Mouse (Mus musculus): ENCODE measurements around the gene Eva1c. TPM values are rescaled to one million over a fixed set of nuclear protein-coding genes. Genes with fewer than 3 reads are reported as not detected.

Gene Eva1c
- polyA plus RNA-seq, 1 experiment from 2014 or later, result 0.70 TPM

DNA sequence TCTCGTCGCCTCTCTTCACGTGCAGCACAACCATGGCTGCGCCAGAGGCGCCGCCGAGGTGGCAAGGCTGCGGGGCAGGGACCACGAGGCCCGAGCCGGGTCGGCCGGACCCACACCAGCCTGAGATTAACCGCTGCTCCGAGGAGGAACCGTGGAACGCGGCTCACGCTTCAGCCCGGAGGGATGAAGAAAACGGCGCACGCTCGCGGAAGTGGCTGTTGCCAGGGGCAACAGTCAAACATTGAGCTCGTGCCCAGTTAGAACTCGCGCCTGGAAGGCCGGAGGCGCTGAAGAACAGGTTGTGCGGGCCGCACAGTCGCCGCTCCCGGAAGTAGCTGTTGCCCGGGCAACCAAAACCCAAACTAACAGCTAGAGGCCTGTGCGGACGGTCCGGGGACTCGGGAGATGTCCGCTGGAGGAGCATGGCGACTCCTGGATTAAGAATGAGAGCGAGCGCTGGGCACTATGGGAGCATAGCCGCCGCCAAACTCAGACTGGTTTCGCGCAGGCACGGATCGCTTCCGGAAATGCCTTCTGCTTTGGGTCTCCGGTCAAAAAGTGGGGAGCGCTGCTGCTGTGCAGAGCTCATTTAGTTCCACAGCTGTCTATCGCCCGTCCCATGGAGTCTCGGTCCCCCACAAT lies 108.3 kb downstream of the Eva1c start, which contains the start of gene Cfap298:
TSS of gene Cfap298 (minus strand) at position 428 of the 642 bp plus-strand sequence.
- no peaks in the 10 kb centered on the region; the same call in 1 of the 2 replicates for H3K4me1 ChIP-seq (replicated peaks)
- peak; percentile 99 for ATAC-seq
- H3K27me3 ChIP-seq (replicated peaks), result no peaks in the 10 kb centered on the region
- no peaks in the 10 kb centered on the region for H3K9me3 ChIP-seq
- H3K27ac ChIP-seq, result peak within 1 kb of the TSS; percentile 79
- WGBS, result under 1% methylated on average over 56 of the region's 56 CpGs
- H3K36me3 ChIP-seq, result no peaks in the 10 kb centered on the region
- H3K9ac ChIP-seq, result peak within 1 kb of the TSS; percentile 88
- H3K4me3 ChIP-seq (replicated peaks), result peak within 1 kb of the TSS; percentile 93
- peak within 1 kb of the TSS; percentile 85 for H3K4me2 ChIP-seq (replicated peaks)

- WGBS, result 89% methylated on average over 7 of the region's 7 CpGs
Observed at GRCm38 (mm10) chr16:90941246-90941645, 114.7 kb downstream of the Eva1c start.

GRCm38 (mm10) chr16:90946977-90947376 lies 120.5 kb downstream of the Eva1c start:
- peaks cover 3% of the 10 kb centered on the region for H3K36me3 ChIP-seq

More at GRCm38 (mm10) chr16:90941246-90941645, 114.7 kb downstream of the Eva1c start:
- Histone ChIP-seq H3K27me3 (replicated peaks) (no peaks in the 10 kb centered on the region), H3K36me3 (peaks cover 3% of the 10 kb centered on the region), H3K4me1 (replicated peaks) (no peaks in the 10 kb centered on the region), H3K9ac (no peak overlapping the region), H3K27ac (no peak overlapping the region), H3K4me2 (replicated peaks) (no peak overlapping the region), H3K4me3 (replicated peaks) (no peak overlapping the region), H3K9me3 (no peaks in the 10 kb centered on the region)
- no peak for ATAC-seq

GRCm38 (mm10) chr16:90950354-90950963 lies 123.9 kb downstream of the Eva1c start:
- ATAC-seq, result no peak
- WGBS, result 56% methylated on average over 17 of the region's 17 CpGs
- no peaks in the 10 kb centered on the region for H3K4me1 ChIP-seq (replicated peaks)
- no peaks in the 10 kb centered on the region for H3K27me3 ChIP-seq (replicated peaks)
- no peak overlapping the region for H3K4me2 ChIP-seq (replicated peaks)
- 0 out of 2 replicates have a peak, but pooled peaks cover 2% of the 10 kb centered on the region for H3K36me3 ChIP-seq
- H3K9ac ChIP-seq, result no peak overlapping the region
- no peaks in the 10 kb centered on the region for H3K9me3 ChIP-seq
- H3K27ac ChIP-seq, result no peak overlapping the region
- no peak overlapping the region for H3K4me3 ChIP-seq (replicated peaks)

More at GRCm38 (mm10) chr16:90946977-90947376, 120.5 kb downstream of the Eva1c start:
- Histone ChIP-seq H3K4me3 (replicated peaks) (no peak overlapping the region), H3K27me3 (replicated peaks) (no peaks in the 10 kb centered on the region), H3K9me3 (no peaks in the 10 kb centered on the region), H3K4me2 (replicated peaks) (no peak overlapping the region), H3K27ac (no peak overlapping the region), H3K4me1 (replicated peaks) (no peaks in the 10 kb centered on the region), H3K9ac (no peak overlapping the region)
- WGBS, result 85% methylated on average over 8 of the region's 8 CpGs
- ATAC-seq, result no peak

DNA sequence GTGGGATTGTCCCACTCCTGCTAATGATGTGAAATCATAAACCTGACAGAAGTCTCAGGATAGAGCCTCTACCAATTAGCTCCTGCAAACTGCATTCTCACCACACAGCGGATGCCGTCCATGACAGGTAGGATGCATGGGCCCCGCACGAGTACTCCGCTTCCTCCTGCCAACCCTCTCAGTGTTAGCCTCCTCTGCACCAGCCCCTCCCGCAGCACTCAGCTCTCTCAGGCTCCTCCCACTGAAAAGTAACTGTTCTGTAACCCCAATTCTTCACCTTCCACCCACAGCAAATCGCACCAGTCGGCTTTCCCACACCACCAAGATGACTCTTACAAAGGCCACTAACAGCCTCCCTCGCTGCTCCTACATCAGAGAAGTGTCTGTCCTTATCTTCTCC lies 126.6 kb downstream of the Eva1c start:
- H3K4me2 ChIP-seq (replicated peaks), result no peak overlapping the region
- H3K36me3 ChIP-seq, result 0 out of 2 replicates have a peak, but pooled peaks cover 2% of the 10 kb centered on the region
- no peak for ATAC-seq
- H3K9ac ChIP-seq, result no peak overlapping the region
- no peaks in the 10 kb centered on the region for H3K4me1 ChIP-seq (replicated peaks)
- no peaks in the 10 kb centered on the region for H3K27me3 ChIP-seq (replicated peaks)
- H3K9me3 ChIP-seq, result no peaks in the 10 kb centered on the region
- H3K4me3 ChIP-seq (replicated peaks), result no peak overlapping the region
- WGBS, result 87% methylated on average over 9 of the region's 9 CpGs
- no peak overlapping the region for H3K27ac ChIP-seq

- Histone ChIP-seq H3K4me3 (replicated peaks) (no peak overlapping the region), H3K4me2 (replicated peaks) (no peak overlapping the region), H3K4me1 (replicated peaks) (no peaks in the 10 kb centered on the region), H3K27ac (no peak overlapping the region), H3K27me3 (replicated peaks) (no peaks in the 10 kb centered on the region), H3K9me3 (no peaks in the 10 kb centered on the region), H3K9ac (no peak overlapping the region), H3K36me3 (0 out of 2 replicates have a peak, but pooled peaks cover 2% of the 10 kb centered on the region)
- WGBS, result 96% methylated on average over 6 of the region's 6 CpGs
- no peak for ATAC-seq
Observed at GRCm38 (mm10) chr16:90953770-90954169, 127.3 kb downstream of the Eva1c start.

Other genes starting within 250 kb of the Eva1c start
- 60.5 and 65.2 TPM in 2 replicates for gene Mis18a, start 99.3 kb upstream of the Eva1c start, polyA plus RNA-seq (2015; fragmentation: Nextera tagmentation; extraction: Ambion mirVana)
- gene Mrap, start 88.5 kb upstream of the Eva1c start, polyA plus RNA-seq (2015; fragmentation: Nextera tagmentation; extraction: Ambion mirVana), result 0.40 and 3.4 TPM in 2 replicates
- 7.0 and 7.6 TPM in 2 replicates for gene Urb1, start 16.3 kb upstream of the Eva1c start, polyA plus RNA-seq (2015; fragmentation: Nextera tagmentation; extraction: Ambion mirVana)
- gene Cfap298, start 108.4 kb downstream of the Eva1c start, polyA plus RNA-seq (2015; fragmentation: Nextera tagmentation; extraction: Ambion mirVana), result 36.1 and 42.4 TPM in 2 replicates
- 11.5 and 14.8 TPM in 2 replicates for gene Synj1, start 184.6 kb downstream of the Eva1c start, polyA plus RNA-seq (2015; fragmentation: Nextera tagmentation; extraction: Ambion mirVana)
- gene Paxbp1, start 217.8 kb downstream of the Eva1c start, polyA plus RNA-seq (2015; fragmentation: Nextera tagmentation; extraction: Ambion mirVana), result 45.0 and 45.6 TPM in 2 replicates

All from intestine, embryonic 15.5 days (tissue).